Mouse (Mus musculus): ENCODE measurements around the gene Cryba1. TPM values are rescaled to one million over a fixed set of nuclear protein-coding genes. Genes with fewer than 3 reads are reported as not detected.
A peak's percentile ranks its signal among the peaks of the same experiment; 100 is the strongest.

The Cryba1 gene
- polyA plus RNA-seq, 1 experiment, result not detected

GRCm38 (mm10) chr11:77713736-77714135, 11.3 kb downstream of the Cryba1 start:
- WGBS, result 98% methylated on average over 3 of the region's 3 CpGs
- Histone ChIP-seq H3K27ac (ENCODE audit: insufficient read depth, low read length) (no peak overlapping the region), H3K4me1 (ENCODE audit: control insufficient read depth, insufficient read depth, low read length) (0 out of 2 replicates have a peak, but pooled peaks cover 2% of the 10 kb centered on the region), H3K27me3 (ENCODE audit: control insufficient read depth, insufficient read depth, low read length) (no peaks in the 10 kb centered on the region), H3K4me3 (replicated peaks; ENCODE audit: insufficient read depth, low read depth, low read length) (no peak overlapping the region)
- DNase-seq, result no peak
- no peak for TF ChIP-seq POLR2A (IDR thresholded peaks at IDR 0.05; ENCODE audit: borderline replicate concordance, insufficient read depth, low read length)
- no peak for TF ChIP-seq CTCF (IDR thresholded peaks at IDR 0.05; ENCODE audit: borderline replicate concordance, insufficient read depth, low read depth, low read length)

DNA sequence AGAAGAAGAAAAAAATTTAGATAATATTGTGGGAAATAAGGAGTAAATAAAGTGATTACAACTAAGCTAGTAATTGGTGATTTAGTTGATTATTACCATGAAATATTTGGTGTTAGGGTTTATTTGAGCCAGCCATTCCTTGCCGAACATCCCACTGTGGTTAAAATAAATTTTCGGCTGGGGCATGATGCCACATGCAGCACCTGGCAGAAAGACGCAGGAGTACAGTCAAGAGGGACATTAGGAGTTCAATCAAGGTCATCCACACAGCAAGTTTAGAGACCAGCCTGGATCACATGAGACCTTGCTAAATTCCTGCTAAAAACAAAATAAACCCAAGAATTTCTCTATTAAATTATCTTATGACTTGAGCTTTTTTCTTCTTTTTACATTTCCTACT, 16.0 kb downstream of the Cryba1 start:
- H3K27ac ChIP-seq (ENCODE audit: insufficient read depth, low read length), result no peak overlapping the region
- WGBS, result 11% methylated on average over 3 of the region's 3 CpGs
- TF ChIP-seq POLR2A (IDR thresholded peaks at IDR 0.05; ENCODE audit: borderline replicate concordance, insufficient read depth, low read length) (no peak), CTCF (IDR thresholded peaks at IDR 0.05; ENCODE audit: borderline replicate concordance, insufficient read depth, low read depth, low read length) (no peak)

DNA sequence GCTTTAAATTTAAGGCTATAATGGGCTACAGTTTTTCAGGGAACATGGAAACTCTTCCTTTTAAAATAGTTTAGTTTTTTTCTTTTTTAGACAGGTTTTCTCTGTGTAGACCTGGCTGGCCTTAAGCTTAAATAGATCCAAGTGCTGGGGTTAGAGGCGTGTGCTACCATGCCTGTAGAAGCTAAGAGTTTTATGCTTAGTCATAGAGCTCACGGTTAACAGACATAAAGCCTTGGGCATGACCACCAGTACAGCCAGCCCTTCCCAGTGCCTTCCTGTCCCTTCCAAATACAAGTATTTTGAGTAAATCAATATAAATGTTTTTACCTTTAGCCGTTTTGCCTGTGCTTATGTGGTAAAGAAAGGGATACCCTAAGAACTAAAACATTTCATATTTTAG, 19.2 kb downstream of the Cryba1 start:
- TF ChIP-seq POLR2A (IDR thresholded peaks at IDR 0.05; ENCODE audit: borderline replicate concordance, insufficient read depth, low read length), result no peak
- no peak for TF ChIP-seq CTCF (IDR thresholded peaks at IDR 0.05; ENCODE audit: borderline replicate concordance, insufficient read depth, low read depth, low read length)
- WGBS, result 85% methylated on average over 3 of the region's 3 CpGs
- H3K27me3 ChIP-seq (ENCODE audit: control insufficient read depth, insufficient read depth, low read length), result no peaks in the 10 kb centered on the region
- 0 out of 2 replicates have a peak, but pooled peaks cover under 1% of the 10 kb centered on the region for H3K4me1 ChIP-seq (ENCODE audit: control insufficient read depth, insufficient read depth, low read length)
- DNase-seq, result no peak
- no peak overlapping the region for H3K27ac ChIP-seq (ENCODE audit: insufficient read depth, low read length)
- H3K4me3 ChIP-seq (replicated peaks; ENCODE audit: insufficient read depth, low read depth, low read length), result no peak overlapping the region

More for the DNA sequence above, 16.0 kb downstream of the Cryba1 start:
- Histone ChIP-seq H3K4me3 (replicated peaks; ENCODE audit: insufficient read depth, low read depth, low read length) (no peak overlapping the region), H3K4me1 (ENCODE audit: control insufficient read depth, insufficient read depth, low read length) (0 out of 2 replicates have a peak, but pooled peaks cover 2% of the 10 kb centered on the region), H3K27me3 (ENCODE audit: control insufficient read depth, insufficient read depth, low read length) (no peaks in the 10 kb centered on the region)
- DNase-seq, result peak in 1 of 2 experiments; percentile 18

GRCm38 (mm10) chr11:77697232-77697631, 27.9 kb downstream of the Cryba1 start:
- Histone ChIP-seq H3K27me3 (ENCODE audit: control insufficient read depth, insufficient read depth, low read length) (no peaks in the 10 kb centered on the region), H3K4me3 (replicated peaks; ENCODE audit: insufficient read depth, low read depth, low read length) (no peak overlapping the region), H3K4me1 (ENCODE audit: control insufficient read depth, insufficient read depth, low read length) (no peaks in the 10 kb centered on the region; the same call in 1 of the 2 replicates), H3K27ac (ENCODE audit: insufficient read depth, low read length) (no peak overlapping the region)
- 20% methylated on average over 2 of the region's 2 CpGs for WGBS
- no peak for DNase-seq
- no peak for TF ChIP-seq POLR2A (IDR thresholded peaks at IDR 0.05; ENCODE audit: borderline replicate concordance, insufficient read depth, low read length)
- no peak for TF ChIP-seq CTCF (IDR thresholded peaks at IDR 0.05; ENCODE audit: borderline replicate concordance, insufficient read depth, low read depth, low read length)

DNA sequence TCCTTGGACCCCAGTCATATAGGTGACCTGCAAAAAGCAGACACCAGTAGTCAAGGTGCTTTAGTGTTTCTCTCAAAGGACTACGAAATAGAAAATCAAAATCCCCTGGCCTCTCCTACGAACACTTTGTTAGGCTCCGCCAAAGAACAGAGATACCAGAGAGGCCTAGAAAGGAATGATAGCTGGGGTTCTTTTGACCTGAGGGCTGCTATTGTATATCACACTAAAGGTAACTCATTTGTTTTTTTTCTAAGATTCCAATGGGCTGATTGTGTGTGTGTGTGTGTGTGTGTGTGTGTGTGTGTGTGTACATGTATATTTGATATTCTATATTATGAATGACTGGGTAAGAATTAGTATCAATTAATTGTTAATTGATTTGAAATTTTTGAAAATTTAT, 32.1 kb downstream of the Cryba1 start:
- 89% methylated on average over 3 of the region's 3 CpGs for WGBS

GRCm38 (mm10) chr11:77687541-77688131, 37.4 kb downstream of the Cryba1 start:
- peaks cover 5% of the 10 kb centered on the region; the same call in 1 of the 2 replicates for H3K4me1 ChIP-seq (ENCODE audit: control insufficient read depth, insufficient read depth, low read length)
- no peaks in the 10 kb centered on the region for H3K27me3 ChIP-seq (ENCODE audit: control insufficient read depth, insufficient read depth, low read length)
- WGBS, result 1% methylated on average over 39 of the region's 40 CpGs
- DNase-seq, result peak; percentile 58 to 64
- TF ChIP-seq CTCF (IDR thresholded peaks at IDR 0.05; ENCODE audit: borderline replicate concordance, insufficient read depth, low read depth, low read length), result no peak
- TF ChIP-seq POLR2A (IDR thresholded peaks at IDR 0.05; ENCODE audit: borderline replicate concordance, insufficient read depth, low read length), result no peak
- peak overlapping the region; percentile 62 for H3K27ac ChIP-seq (ENCODE audit: insufficient read depth, low read length)
- peak overlapping the region; percentile 59 for H3K4me3 ChIP-seq (replicated peaks; ENCODE audit: insufficient read depth, low read depth, low read length)

More for the DNA sequence above, 32.1 kb downstream of the Cryba1 start:
- no peak for DNase-seq
- Histone ChIP-seq H3K4me3 (replicated peaks; ENCODE audit: insufficient read depth, low read depth, low read length) (no peak overlapping the region), H3K4me1 (ENCODE audit: control insufficient read depth, insufficient read depth, low read length) (peaks cover 5% of the 10 kb centered on the region; the same call in 1 of the 2 replicates), H3K27ac (ENCODE audit: insufficient read depth, low read length) (no peak overlapping the region), H3K27me3 (ENCODE audit: control insufficient read depth, insufficient read depth, low read length) (no peaks in the 10 kb centered on the region)
- TF ChIP-seq POLR2A (IDR thresholded peaks at IDR 0.05; ENCODE audit: borderline replicate concordance, insufficient read depth, low read length) (no peak), CTCF (IDR thresholded peaks at IDR 0.05; ENCODE audit: borderline replicate concordance, insufficient read depth, low read depth, low read length) (no peak)

- Histone ChIP-seq H3K4me1 (ENCODE audit: control insufficient read depth, insufficient read depth, low read length) (peaks cover 5% of the 10 kb centered on the region; the same call in 1 of the 2 replicates), H3K4me3 (replicated peaks; ENCODE audit: insufficient read depth, low read depth, low read length) (peak overlapping the region; percentile 70), H3K27ac (ENCODE audit: insufficient read depth, low read length) (peak overlapping the region; percentile 87), H3K27me3 (ENCODE audit: control insufficient read depth, insufficient read depth, low read length) (no peaks in the 10 kb centered on the region)
- DNase-seq, result peak; percentile 66 to 76
- WGBS, result 1% methylated on average over 54 of the region's 76 CpGs
- 0 out of 2 replicates have a peak, but pooled peaks have one; percentile 18 for TF ChIP-seq POLR2A (IDR thresholded peaks at IDR 0.05; ENCODE audit: borderline replicate concordance, insufficient read depth, low read length)
- TF ChIP-seq CTCF (IDR thresholded peaks at IDR 0.05; ENCODE audit: borderline replicate concordance, insufficient read depth, low read depth, low read length), result no peak
Measured at GRCm38 (mm10) chr11:77686841-77687540, 38.1 kb downstream of the Cryba1 start.

Data from cerebellum, adult 2 months (tissue).